Mouse (Mus musculus): Measurements from ENCODE around the gene Maml2.
A peak's percentile ranks its signal among the peaks of the same experiment; 100 is the strongest.

The Maml2 gene

GRCm38 (mm10) chr9:13310236-13310635 is 12.5 kb downstream of the Maml2 start:
- no peak for DNase-seq (ENCODE audit: low spot score)

- DNase-seq (ENCODE audit: low spot score): no peak
These were observed 13.3 kb downstream of the Maml2 start for GRCm38 (mm10) chr9:13311094-13311493.

- no peak for DNase-seq (ENCODE audit: low spot score)
These were observed 16.2 kb downstream of the Maml2 start for GRCm38 (mm10) chr9:13313923-13314322.

GRCm38 (mm10) chr9:13314577-13315004 is 16.8 kb downstream of the Maml2 start:
- DNase-seq (ENCODE audit: low spot score): no peak

- no peak for DNase-seq (ENCODE audit: low spot score)
These were observed 17.6 kb downstream of the Maml2 start for GRCm38 (mm10) chr9:13315393-13315792.

GRCm38 (mm10) chr9:13319566-13319965 is 21.8 kb downstream of the Maml2 start:
- no peak for DNase-seq (ENCODE audit: low spot score)

- DNase-seq (ENCODE audit: low spot score): no peak
These were observed 23.1 kb downstream of the Maml2 start for GRCm38 (mm10) chr9:13320800-13321364.

GRCm38 (mm10) chr9:13323074-13323473 is 25.3 kb downstream of the Maml2 start:
- no peak for DNase-seq (ENCODE audit: low spot score)

- DNase-seq (ENCODE audit: low spot score): no peak
These were observed 25.9 kb downstream of the Maml2 start for GRCm38 (mm10) chr9:13323612-13324011.

GRCm38 (mm10) chr9:13414230-13414766 is 116.5 kb downstream of the Maml2 start:
- no peak for DNase-seq (ENCODE audit: low spot score)

GRCm38 (mm10) chr9:13425031-13425940 is 127.5 kb downstream of the Maml2 start:
- peak; percentile 35 for DNase-seq (ENCODE audit: low spot score)

GRCm38 (mm10) chr9:13429477-13430125 is 131.8 kb downstream of the Maml2 start:
- DNase-seq (ENCODE audit: low spot score): no peak

- no peak for DNase-seq (ENCODE audit: low spot score)
These were observed 132.5 kb downstream of the Maml2 start for GRCm38 (mm10) chr9:13430302-13430701.

- DNase-seq (ENCODE audit: low spot score): no peak
These were observed 133.0 kb downstream of the Maml2 start for GRCm38 (mm10) chr9:13430744-13431143.

- no peak for DNase-seq (ENCODE audit: low spot score)
These were observed 133.9 kb downstream of the Maml2 start for GRCm38 (mm10) chr9:13431646-13432045.

GRCm38 (mm10) chr9:13433501-13434090 is 135.8 kb downstream of the Maml2 start:
- DNase-seq (ENCODE audit: low spot score): no peak

GRCm38 (mm10) chr9:13440911-13441310 is 143.2 kb downstream of the Maml2 start:
- no peak for DNase-seq (ENCODE audit: low spot score)

- no peak for DNase-seq (ENCODE audit: low spot score)
These were observed 144.4 kb downstream of the Maml2 start for GRCm38 (mm10) chr9:13442012-13442735.

- DNase-seq (ENCODE audit: low spot score): no peak
These were observed 145.9 kb downstream of the Maml2 start for GRCm38 (mm10) chr9:13443484-13444211.

- DNase-seq (ENCODE audit: low spot score): no peak
These were observed 148.5 kb downstream of the Maml2 start for GRCm38 (mm10) chr9:13446236-13446635.
